Mouse (Mus musculus): ENCODE measurements around the gene Tab2. TPM values are rescaled to one million over a fixed set of nuclear protein-coding genes. Genes with fewer than 3 reads are reported as not detected.

Tab2 gene
- total RNA-seq, 2 experiments from 2014 or later = 51.8 to 200 TPM

Other genes starting within 250 kb of the Tab2 start
- 59.4 and 80.0 TPM in 2 replicates for gene Katna1, start 230.2 kb downstream of the Tab2 start, total RNA-seq (2015)
- gene Katna1, start 230.2 kb downstream of the Tab2 start, total RNA-seq (2017) = 54.3 and 56.4 TPM in 2 replicates
- 34.2 and 39.8 TPM in 2 replicates for gene Ginm1, start 163.4 kb downstream of the Tab2 start, total RNA-seq (2015)
- 35.7 and 48.8 TPM in 2 replicates for gene Ginm1, start 163.4 kb downstream of the Tab2 start, total RNA-seq (2017)
- gene Ppil4, start 163.3 kb downstream of the Tab2 start, total RNA-seq (2015) = 43.2 and 44.3 TPM in 2 replicates
- gene Ppil4, start 163.3 kb downstream of the Tab2 start, total RNA-seq (2017) = 72.9 and 87.3 TPM in 2 replicates
- 0.22 TPM in 1 of 2 replicates, not detected in the other for gene Zc3h12d, start 123.8 kb downstream of the Tab2 start, total RNA-seq (2015)
- 0.17 TPM in 1 of 2 replicates, not detected in the other for gene Zc3h12d, start 123.8 kb downstream of the Tab2 start, total RNA-seq (2017)

Data from megakaryocyte progenitor cell, adult 5-6 weeks (primary cell).